Mouse (Mus musculus) stomach, postnatal 0 days (tissue): ENCODE measurements around the gene Olfr38. TPM values are rescaled to one million over a fixed set of nuclear protein-coding genes. Genes with fewer than 3 reads are reported as not detected.

ENCODE experiments used
- ATAC-seq: fragments of 200-750 bp; cut with Nextera tagmentation; 2 replicates; pipeline ENCODE4 v1.8.0; 2017; ENCODE audit not compliant: low FRiP score, low TSS enrichment
- DNase-seq: peaks from one replicate; pipeline ENCODE4 v3.0.0-alpha.2; 2016; ENCODE audit warnings: low spot score
- H3K27ac ChIP-seq: fragments of 300-500 bp; sonication (generic); replicated peaks from 2 replicates; pipeline ENCODE4 v1.5.1; 2014; ENCODE audit warnings: mild to moderate bottlenecking, control low read depth
- H3K27me3 ChIP-seq: fragments of 300-500 bp; sonication (generic); 2 replicates; pipeline ENCODE4 v1.6.1; 2014; ENCODE audit warnings: low read length; ENCODE audit not compliant: control insufficient read depth, insufficient read depth
- H3K36me3 ChIP-seq: fragments of 300-500 bp; sonication (generic); 2 replicates; pipeline ENCODE4 v1.6.1; 2014; ENCODE audit warnings: low read length, mixed read lengths; ENCODE audit not compliant: control insufficient read depth, insufficient read depth
- H3K4me1 ChIP-seq: fragments of 300-500 bp; sonication (generic); replicated peaks from 2 replicates; pipeline ENCODE4 v1.6.1; 2014; ENCODE audit warnings: antibody characterized with exemption; ENCODE audit not compliant: control insufficient read depth, insufficient read depth
- H3K4me2 ChIP-seq: fragments of 300-500 bp; sonication (generic); replicated peaks from 2 replicates; pipeline ENCODE4 v1.6.1; 2014; ENCODE audit warnings: low read depth, mild to moderate bottlenecking, control low read depth, moderate library complexity
- H3K4me3 ChIP-seq: fragments of 300-500 bp; sonication (generic); 2 replicates; pipeline ENCODE4 v1.5.1; 2014; ENCODE audit warnings: low read depth, low read length, control low read depth
- H3K9ac ChIP-seq: fragments of 300-500 bp; sonication (generic); 2 replicates; pipeline ENCODE4 v1.6.1; 2014; ENCODE audit warnings: mild to moderate bottlenecking, low read length, control low read depth, mixed read lengths
- H3K9me3 ChIP-seq: fragments of 300-500 bp; sonication (generic); 2 replicates; pipeline ENCODE4 v1.6.1; 2016; ENCODE audit warnings: low read length; ENCODE audit not compliant: control insufficient read depth
- CTCF ChIP-seq: IDR thresholded peaks from 2 replicates; pipeline ENCODE4 v1.5.1; 2016; ENCODE audit warnings: antibody characterized with exemption, low read depth, mild to moderate bottlenecking, moderate library complexity
- EP300 ChIP-seq: optimal IDR thresholded peaks from 2 replicates; pipeline ENCODE3; 2016; ENCODE audit warnings: antibody characterized with exemption
- WGBS: fragments of 180-500 bp; shearing (Covaris S2); extraction: QIAGEN DNeasy Blood & Tissue Kit; methylation state at CpG from one replicate; pipeline ENCODE4 v1.1.7; 2014; 5-methylcytosine and 5-hydroxymethylcytosine counted together
- polyA plus RNA-seq: library from polyadenylated mRNA; unstranded; fragments of >200 nt; fragmentation: Nextera tagmentation; extraction: Ambion mirVana; gene quantifications from 2 replicates; pipeline ENCODE4 v1.2.1, GENCODE M21; 2015

Olfr38 gene
- polyA plus RNA-seq, 1 experiment from 2014 or later = not detected

- Histone ChIP-seq H3K4me2 (no peak within 1 kb of the TSS), H3K9me3 (no peaks in the 10 kb centered on the region), H3K27me3 (no peaks in the 10 kb centered on the region), H3K4me3 (no peak within 1 kb of the TSS), H3K4me1 (no peaks in the 10 kb centered on the region), H3K27ac (no peak within 1 kb of the TSS), H3K36me3 (no peaks in the 10 kb centered on the region), H3K9ac (no peak within 1 kb of the TSS)
- DNase-seq (no peak), ATAC-seq (no peak)
- WGBS = 85% methylated on average over 1 of the region's 1 CpGs
- no peak for TF ChIP-seq CTCF
- no peak for TF ChIP-seq EP300
These were observed 55.4 kb downstream of the Olfr38 start, which contains the start of gene Olfr450 for GRCm38 (mm10) chr6:42811639-42812038. Olfr450 (plus strand) TSS chr6:42811939.

Other genes with a start within 250 kb of the Olfr38 start
- not detected in 2 replicates for gene Olfr455, start 208.8 kb upstream of the Olfr38 start, polyA plus RNA-seq
- not detected in 2 replicates for gene Tcaf3, start 158.7 kb upstream of the Olfr38 start, polyA plus RNA-seq
- gene Tcaf2, start 111.2 kb upstream of the Olfr38 start, polyA plus RNA-seq = 10.0 and 11.5 TPM in 2 replicates
- 32.9 and 35.6 TPM in 2 replicates for gene Tcaf1, start 46.3 kb upstream of the Olfr38 start, polyA plus RNA-seq
- not detected in 2 replicates for gene Olfr453, start 17.0 kb upstream of the Olfr38 start, polyA plus RNA-seq
- not detected in 2 replicates for gene Olfr452, start 28.7 kb downstream of the Olfr38 start, polyA plus RNA-seq
- not detected in 2 replicates for gene Olfr450, start 55.5 kb downstream of the Olfr38 start, polyA plus RNA-seq
- gene Olfr449, start 78.0 kb downstream of the Olfr38 start, polyA plus RNA-seq = not detected in 2 replicates
- not detected in 2 replicates for gene Olfr448, start 134.0 kb downstream of the Olfr38 start, polyA plus RNA-seq
- not detected in 2 replicates for gene Olfr447, start 152.5 kb downstream of the Olfr38 start, polyA plus RNA-seq
- gene Olfr446, start 165.0 kb downstream of the Olfr38 start, polyA plus RNA-seq = not detected in 2 replicates
- gene Olfr444, start 192.7 kb downstream of the Olfr38 start, polyA plus RNA-seq = not detected in 2 replicates